Mouse (Mus musculus) testis, adult 2 months (tissue): ENCODE measurements around the gene Raver1.

Experiments used
- CTCF ChIP-seq: fragments of 200-500 bp; IDR thresholded peaks from 2 replicates; pipeline ENCODE4 v1.5.1; 2012; ENCODE audit warnings: low read depth, mild to moderate bottlenecking, inconsistent platforms, low read length, moderate library complexity; ENCODE audit not compliant: control insufficient read depth, insufficient read depth, insufficient replicate concordance
- POLR2A ChIP-seq: fragments of 200-500 bp; IDR thresholded peaks from 2 replicates; pipeline ENCODE4 v1.6.1; 2012; ENCODE audit warnings: low read depth, mild to moderate bottlenecking, inconsistent platforms, low read length, moderate library complexity; ENCODE audit not compliant: control insufficient read depth

DNA sequence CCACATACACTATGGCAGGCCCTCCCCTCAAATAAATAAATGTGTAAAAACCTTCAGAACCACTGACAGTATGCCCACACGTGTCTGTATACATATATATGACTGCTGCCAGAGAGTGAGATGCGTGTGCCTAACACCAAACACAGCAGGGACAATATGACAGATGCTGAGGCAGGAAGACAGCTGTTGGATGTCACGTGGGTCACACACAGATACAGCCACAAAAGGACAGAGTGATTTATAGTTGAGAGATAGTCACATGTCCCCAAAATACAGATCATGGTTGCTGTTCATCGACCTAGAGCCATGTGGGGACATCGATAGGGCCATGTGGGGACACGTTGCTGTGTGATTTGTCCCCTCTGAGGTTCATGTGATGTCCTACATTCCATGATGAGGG, 25.3 kb upstream of the Raver1 start:
- TF ChIP-seq POLR2A: no peak
- no peak for TF ChIP-seq CTCF
